Mouse (Mus musculus) liver, embryonic 14.5 days (tissue): ENCODE data around the gene Ccdc6.
A peak's percentile ranks its signal among the peaks of the same experiment; 100 is the strongest.

Experiments used
- CTCF ChIP-seq: IDR thresholded peaks from 2 replicates; pipeline ENCODE4 v1.5.1; 2016; ENCODE audit warnings: antibody characterized with exemption, low read depth, control low read depth
- EP300 ChIP-seq: IDR thresholded peaks from 2 replicates; pipeline ENCODE4 v1.6.1; 2016; ENCODE audit warnings: antibody characterized with exemption, low read depth

GRCm38 (mm10) chr10:70096366-70097188 lies at the start of gene Ccdc6:
- no peak for TF ChIP-seq EP300
- TF ChIP-seq CTCF: peak; percentile 71
